Mouse (Mus musculus) myocyte (in vitro differentiated cells): ENCODE results near the gene Kcnmb4.

Source experiments
- MAX ChIP-seq: IDR thresholded peaks from one replicate; pipeline ENCODE4 v1.6.1; 2011; ENCODE audit warnings: low read depth, mild to moderate bottlenecking, control low read depth
- POLR2A ChIP-seq: IDR thresholded peaks from one replicate; pipeline ENCODE4 v1.6.1; 2011; ENCODE audit warnings: low read depth, mild to moderate bottlenecking, control low read depth, moderate library complexity; ENCODE audit not compliant: insufficient read length

- TF ChIP-seq MAX (no peak), POLR2A (no peak)
These were observed 7.3 kb upstream of the Kcnmb4 start for GRCm38 (mm10) chr10:116480988-116481387.
